Mouse (Mus musculus) WW6 (cell line): ENCODE measurements around the gene Gm29094.
"Not testable (repeated sequence)": the region's sequence is repeated elsewhere in the genome, so short reads cannot be mapped to it uniquely, and the experiment has no call there.

Experiments
- DNase-seq: peaks from one replicate; pipeline ENCODE4 v3.0.0-alpha.2; 2013; ENCODE audit warnings: low read depth, low spot score

Gene Gm29094

DNA sequence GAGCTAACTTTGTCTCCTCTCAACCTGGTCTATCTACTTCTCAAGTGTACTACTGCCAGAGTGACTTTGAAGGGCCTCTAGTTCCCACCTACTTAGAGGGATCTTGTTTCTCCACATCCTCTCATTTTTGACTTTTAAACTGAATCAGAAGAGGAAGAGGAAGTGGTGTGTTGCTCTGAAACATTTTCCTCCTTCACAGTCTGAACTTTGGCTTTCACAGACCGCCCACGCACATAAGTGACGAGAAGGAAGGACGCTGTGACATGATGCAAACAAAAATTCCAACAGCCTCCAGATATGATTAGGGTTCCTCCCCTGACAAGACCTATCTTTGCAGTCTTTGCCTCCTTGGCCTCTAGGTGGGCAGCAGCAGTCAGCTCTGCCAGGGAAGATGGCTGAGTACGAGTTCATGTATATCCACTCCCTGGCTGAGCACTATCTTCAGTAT, at the start of gene Gm29094, which contains the start of gene Bcl2a1b:
TSS of gene Gm29094 (plus strand) at position 411 of the 448 bp plus-strand sequence.
TSS of gene Bcl2a1b (plus strand) at position 241 of the 448 bp plus-strand sequence.
- not testable (repeated sequence) for DNase-seq

DNA sequence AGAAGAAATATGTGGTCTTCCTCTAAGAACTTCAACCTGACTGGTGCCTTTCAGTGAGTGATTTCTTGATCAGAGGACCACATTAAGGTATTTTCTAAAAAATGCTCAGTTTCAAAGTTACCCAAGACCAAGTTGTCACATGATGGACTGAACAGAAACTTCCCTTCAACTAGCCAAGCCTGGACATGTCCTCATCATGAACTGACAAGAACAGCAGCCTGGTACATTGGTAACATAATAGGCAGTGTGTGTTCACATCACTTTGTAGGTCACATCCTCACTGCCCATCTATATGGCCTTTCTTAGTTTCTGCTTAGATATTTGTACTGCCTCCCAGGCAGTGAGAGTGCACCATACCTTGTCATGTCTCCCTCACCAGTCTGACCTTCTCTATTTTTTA, 26.6 kb upstream of the Gm29094 start:
- not testable (repeated sequence) for DNase-seq

DNA sequence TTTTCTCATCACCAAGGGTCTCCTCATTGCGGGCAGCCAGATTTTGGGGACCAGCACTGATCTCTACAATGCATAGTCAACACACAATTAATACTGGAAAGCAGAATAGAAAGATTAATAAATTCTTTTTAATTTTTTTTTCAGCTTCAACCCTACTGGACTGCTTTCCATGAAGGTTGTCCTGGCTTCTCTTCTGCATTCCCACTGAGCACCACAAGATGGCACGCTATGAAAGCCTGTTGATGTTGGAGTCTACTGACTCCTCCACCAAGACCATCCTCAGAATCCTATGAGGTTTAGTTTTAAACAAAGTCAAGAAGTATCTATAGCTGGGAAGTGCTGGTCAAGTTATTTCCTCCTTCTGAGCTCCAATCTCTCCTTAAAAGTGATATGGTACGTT, 20.3 kb upstream of the Gm29094 start:
- not testable (repeated sequence) for DNase-seq

DNA sequence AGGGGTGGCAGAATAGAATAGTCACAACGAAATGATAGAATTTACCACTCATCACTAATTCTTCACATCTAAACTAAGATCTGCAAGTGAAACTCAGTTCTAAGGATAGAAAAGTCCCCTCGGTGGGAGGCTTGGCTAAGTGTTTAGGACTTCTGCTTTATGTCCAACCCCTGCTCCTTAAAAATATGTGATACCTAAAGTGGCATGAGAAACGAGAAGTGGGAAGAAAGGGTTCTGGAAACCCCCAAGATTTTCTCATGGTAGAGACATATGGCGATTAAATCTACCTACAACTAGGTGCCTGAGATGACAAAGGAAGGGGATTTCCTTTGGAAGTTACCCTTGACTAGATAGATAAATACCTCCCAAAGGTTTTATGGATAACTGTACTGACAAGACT, 19.7 kb upstream of the Gm29094 start:
- not testable (repeated sequence) for DNase-seq

DNA sequence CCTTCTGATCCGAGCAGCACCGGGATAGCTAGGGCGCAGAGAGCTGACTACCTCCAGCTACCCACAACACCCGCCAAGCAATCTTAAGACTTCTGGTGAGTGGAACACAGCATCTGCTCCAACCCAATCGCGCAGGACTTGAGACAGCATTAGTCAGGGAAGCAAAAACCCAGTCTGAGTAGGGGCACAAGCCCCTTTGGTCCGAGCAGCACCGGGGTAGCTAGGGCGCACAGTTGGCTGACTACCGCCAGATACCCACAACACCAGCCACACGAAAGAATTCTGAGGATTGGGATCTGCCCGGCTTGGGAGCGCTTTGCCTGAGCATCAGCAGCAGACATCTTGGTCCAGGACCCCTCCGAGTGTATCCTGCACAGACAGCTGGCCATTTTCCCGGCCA, 12.2 kb upstream of the Gm29094 start:
- DNase-seq, result not testable (repeated sequence)

DNA sequence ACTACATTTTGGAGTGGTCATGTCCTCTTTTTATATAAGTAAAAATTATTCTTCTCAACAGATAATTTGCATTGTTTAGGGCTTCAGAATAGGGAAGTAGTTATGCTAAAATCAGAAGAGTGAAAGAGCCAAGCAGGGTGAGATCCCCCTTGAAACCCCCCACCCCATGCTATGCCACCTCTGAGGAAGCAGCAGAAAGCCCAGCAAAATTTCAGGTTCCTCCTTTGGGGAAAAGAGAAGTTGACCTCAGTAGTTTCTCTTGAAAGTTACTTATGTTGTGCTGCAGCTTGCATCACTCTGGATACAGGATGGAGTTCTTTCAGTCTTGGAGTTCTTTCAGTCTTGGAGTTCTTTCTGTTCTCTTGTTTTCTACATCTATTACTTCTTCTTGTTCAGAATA, 3.7 kb upstream of the Gm29094 start:
- not testable (repeated sequence) for DNase-seq

DNA sequence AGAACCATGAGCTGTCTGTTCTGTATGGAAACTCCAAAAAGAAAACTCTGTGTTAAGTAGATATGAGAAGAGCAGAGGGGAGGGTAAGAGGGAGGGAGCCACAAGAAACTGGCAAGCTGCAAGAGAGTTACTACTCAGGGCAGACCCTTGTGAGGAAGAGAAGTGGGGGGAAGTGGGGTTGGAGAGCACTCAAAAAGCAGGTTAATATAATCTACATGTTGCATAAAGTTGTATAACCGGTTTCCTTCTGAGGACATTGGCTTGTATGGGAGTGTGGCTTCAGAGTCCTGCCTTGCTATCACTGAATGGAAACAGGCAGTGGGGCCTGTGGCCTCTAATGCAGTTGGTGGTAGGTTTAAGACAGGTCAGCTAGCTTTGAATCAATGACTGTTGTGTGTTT, 1.7 kb upstream of the Gm29094 start:
- not testable (repeated sequence) for DNase-seq

DNA sequence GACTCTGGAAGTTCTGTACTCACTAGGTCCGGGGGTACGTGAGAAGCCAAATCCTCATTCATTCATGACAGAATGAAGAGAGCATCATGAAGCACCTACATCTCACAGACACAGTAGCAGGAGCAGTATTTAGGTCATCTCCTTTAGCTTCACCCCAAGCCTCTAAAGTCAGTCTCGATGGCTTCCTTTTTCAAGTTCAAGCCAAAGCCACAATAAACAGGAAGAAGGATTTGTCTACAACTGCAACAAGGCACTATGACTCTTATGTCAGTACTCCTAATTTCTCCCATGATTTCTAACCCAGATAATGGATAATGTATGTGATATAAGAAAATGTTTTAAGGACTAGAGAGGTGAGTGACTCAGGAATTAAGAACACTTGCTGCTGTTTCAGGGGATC, 830 bp upstream of the Gm29094 start:
- DNase-seq, result not testable (repeated sequence)

DNA sequence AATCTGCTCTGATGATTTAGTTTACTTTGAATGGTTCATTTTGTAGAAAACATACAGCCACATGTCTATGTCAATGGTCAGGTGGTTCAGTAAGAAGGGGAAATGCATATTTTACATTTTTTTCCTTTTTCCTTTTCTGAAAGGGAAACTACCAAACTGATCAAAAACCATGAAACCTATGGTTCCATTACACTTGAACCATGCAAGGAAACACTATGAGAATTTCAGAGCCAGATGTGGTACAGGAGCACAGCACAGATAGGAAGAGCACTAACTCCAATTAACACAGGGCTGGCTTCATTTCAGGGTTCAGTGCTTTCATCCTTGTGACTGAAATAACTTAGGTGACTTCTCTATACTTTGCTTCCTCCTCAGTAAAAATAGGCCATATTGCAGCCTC, 3.1 kb downstream of the Gm29094 start:
- not testable (repeated sequence) for DNase-seq

DNA sequence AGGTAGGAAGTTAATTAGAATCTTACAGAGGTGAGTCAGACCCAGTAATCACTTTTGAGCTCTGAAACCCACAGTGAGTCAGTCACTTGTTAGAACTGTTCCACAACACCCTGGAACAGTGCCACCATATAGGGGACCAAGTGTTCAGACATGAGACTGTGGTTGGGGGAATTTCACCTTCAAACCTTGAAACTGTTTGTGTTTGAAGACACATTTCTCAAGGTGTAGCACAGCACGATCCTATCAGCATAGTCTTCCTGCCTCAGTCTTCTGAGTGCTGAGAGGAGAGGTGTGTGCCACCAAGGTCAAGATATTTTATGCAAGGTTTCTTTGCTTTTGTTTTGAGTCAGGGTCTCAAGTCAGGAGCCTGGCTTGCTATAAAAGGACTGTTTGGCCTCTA, 9.8 kb downstream of the Gm29094 start:
- not testable (repeated sequence) for DNase-seq

DNA sequence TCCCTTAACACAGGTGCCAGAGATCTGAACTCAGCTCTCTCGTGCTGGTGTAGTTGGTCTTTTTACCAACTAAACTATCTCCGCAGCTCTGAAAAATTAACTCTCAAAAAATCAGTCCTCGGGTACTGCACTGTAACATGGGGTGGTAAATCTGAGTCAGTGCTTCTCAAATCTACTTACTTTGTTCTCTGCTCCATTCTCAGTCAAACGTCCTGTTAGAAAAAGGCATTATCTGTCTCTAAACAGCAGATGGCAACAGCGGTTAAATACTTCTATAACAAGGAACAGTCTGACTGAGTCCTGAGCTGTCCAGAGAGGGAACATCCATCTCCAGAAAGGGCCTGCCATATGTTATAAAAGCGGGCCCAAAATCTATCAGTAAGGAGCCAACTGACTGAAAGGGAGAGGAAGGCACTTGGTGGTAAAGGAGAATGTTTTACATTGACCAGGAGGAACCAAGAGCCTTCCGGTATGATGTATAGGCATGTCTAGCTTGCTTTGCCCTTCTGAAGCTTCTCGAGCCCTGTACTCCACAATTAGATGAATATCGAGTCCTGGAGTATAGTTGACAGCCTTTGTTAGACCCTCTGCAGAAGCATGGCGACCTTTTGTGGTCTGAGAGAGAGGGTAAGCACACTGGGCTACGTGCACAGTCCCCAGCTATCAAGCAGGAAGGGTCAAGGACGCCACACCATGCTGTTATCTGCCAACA, 11.3 kb downstream of the Gm29094 start, which contains the start of gene Mthfs:
TSS of gene Mthfs (plus strand) at position 324 of the 712 bp plus-strand sequence.
- DNase-seq, result not testable (repeated sequence)

DNA sequence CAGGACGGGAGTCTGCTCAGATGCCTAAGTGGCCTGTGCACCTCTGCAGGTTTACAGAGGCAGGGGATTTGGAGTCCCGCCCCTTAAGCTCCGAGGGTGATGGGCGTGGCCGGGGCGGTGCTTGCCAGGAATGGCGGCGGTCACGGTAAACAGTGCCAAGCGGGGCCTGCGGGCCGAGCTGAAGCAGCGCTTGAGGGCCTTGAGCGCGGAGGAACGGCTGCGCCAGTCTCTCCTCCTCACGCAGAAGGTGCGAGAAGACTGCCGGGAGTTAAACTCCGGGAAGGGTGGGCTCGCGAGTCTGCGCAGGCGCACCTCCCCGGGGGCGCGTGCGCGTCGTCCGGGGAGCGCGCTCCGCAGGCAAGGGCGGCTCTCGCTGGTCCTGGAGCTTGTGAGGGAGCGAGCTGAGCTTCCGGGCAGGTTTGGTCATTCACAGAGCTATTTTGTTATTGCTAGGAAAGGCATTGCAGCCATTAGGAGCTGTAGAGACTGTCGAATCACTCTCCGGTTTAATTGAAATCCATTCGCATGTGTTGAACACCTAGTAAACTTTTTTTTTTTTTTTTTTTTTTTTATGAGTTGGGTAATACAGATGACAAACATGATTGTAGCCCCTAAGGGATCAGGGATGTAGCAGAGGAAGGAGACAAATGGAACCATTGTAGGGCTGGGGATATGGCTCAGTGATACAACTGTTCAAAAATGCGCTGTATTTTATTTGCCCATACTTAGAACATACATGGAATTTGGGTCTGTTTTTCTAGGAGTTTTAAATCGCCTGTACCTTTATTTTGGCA, 12.1 kb downstream of the Gm29094 start:
- not testable (repeated sequence) for DNase-seq

DNA sequence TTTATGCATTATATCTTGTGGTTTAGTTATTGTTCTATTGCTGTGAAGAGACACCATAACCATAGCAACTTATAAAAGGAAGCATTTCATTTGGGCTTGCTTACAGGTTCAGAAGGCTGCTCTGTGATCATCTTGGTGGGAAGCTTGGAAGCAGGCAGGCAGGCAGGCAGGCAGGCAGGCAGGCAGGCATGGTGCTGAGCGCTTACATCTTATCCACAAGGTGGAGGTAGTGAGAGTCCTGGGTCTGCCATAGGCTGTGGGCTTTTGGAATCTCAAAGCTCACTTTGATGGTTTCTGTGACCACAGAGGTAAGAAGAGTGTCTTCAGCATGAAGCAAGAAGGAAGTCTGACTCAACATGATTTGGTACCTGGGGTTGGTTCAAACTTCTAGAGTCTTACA, 13.2 kb downstream of the Gm29094 start:
- not testable (repeated sequence) for DNase-seq

DNA sequence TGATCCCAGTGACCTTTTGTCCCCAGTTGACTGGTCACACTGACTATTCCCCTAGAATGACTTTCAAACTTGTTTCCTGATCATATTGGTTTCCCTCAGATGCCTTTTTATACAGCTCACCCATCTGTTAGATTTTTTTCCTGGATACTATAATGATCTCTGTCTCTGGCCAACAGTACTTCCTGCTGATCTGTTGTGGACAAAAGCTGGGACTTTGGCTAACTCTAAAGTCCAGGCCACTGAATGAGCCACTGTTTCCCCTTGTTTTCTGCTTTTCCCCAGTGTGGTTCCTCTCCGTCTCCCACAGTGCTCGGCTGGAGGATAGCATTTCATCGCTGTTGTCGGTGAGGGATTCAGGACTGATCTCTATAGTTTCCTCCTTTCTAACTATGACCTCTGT, 19.0 kb downstream of the Gm29094 start:
- not testable (repeated sequence) for DNase-seq

DNA sequence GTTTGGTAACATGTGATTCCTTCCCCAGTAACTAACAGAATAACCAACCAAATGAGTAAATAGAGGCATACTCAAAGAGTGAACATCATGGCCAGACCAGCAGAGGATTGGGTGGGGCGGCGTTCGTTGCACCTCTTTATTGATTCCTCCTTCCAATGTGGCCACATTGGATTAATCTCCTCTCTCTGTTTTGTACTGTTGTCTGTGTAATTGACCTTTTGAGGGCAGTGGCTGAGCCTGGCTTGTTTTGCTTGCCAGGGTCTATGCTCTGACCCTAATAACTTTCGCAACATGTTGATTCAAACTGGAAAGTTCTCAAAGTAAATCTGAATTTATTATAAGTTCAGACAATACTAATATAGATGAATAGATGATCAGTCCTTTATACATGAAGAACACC, 20.5 kb downstream of the Gm29094 start:
- DNase-seq, result not testable (repeated sequence)

DNA sequence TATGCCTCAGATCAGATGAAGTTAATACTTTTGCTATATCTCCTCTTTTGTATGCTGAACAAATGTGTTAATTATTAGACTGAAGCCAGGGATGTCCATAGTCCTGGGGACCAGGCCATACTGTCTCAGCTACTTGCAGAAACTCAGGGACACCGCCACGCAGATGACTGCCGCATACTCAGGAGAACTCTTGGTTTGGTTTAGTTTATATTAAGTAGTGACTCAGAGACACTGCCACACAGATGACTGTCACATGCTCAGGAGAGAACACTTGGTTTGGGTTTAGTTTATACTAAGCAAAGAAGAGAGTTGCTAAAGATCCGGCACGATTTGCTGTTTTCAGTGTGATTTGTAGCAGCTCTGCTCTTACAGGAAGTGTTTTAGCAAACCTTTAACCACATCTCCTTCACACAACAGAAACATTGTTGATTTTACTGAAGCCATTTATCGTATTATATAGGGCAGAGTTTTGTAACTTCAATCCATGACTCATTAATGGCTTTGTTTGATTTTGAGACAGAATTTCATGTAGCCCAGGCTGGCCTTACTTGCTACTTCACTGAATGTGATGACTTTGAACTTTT, 21.6 kb downstream of the Gm29094 start:
- DNase-seq, result not testable (repeated sequence)

DNA sequence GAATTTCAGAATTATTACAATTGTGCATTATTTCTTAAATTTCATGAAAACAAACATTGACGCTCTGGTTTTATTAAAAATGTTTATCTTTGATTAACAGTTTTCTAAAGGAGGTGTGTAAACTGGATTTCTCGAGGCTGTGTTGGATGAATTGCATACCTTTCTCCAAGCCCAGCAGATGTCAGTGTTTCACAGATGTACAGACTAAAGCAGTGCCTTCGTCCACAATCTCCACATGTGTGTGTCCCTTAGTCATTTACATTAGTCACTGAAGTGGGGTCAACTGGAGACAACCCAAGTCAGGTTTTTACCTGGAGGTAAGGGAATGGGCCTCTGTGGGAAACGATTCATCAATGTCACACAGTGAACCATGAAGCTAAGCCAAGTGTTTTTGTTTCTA, 26.9 kb downstream of the Gm29094 start:
- DNase-seq, result no peak

DNA sequence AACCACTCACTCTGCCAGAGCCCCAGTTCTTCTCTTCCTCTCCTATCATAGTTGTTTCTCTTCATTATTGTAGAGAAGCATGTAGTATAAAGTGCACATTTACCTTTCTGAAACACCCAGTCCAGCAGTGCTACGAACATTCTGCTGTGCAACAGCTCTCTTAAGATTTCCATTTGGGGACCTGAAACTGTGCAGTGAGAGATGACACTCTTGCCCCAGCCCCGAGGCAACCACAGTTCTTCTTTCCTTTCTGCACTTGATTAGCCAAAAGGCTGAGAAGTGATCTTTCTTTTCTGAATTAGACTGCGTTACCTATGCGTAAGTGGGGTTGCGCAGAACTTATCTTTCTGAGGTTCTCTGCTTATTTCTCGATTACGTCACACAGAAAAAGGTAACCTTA, 28.9 kb downstream of the Gm29094 start:
- DNase-seq, result no peak

DNA sequence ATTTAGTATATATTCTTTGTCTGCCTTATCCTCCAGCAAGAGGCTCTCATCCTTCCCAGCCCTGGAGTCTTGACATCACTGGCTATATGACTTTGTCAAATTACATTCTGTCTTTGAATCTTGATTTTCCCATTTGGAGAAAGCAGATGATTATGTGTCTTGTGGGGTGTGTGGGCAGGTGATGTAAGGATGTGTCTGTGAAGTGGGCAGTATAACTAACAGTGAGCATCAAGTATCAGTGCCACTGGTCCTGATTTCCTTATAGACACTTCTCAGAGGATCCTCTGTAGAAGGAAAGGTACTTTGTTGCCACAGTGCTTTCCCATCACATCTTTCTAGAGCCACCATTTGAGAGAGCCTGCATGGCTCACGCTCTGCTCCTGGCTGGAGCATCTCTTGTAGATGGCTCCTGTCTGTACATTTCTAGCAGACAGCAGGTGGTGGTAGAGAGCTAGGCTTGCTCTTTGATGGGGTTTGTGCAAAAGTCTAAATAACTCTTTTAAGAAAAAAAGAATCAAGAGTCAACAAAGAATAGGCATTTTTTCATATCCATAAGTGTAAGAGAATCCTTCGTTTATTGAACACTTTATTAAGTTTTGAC, 31.8 kb downstream of the Gm29094 start:
- not testable (repeated sequence) for DNase-seq

DNA sequence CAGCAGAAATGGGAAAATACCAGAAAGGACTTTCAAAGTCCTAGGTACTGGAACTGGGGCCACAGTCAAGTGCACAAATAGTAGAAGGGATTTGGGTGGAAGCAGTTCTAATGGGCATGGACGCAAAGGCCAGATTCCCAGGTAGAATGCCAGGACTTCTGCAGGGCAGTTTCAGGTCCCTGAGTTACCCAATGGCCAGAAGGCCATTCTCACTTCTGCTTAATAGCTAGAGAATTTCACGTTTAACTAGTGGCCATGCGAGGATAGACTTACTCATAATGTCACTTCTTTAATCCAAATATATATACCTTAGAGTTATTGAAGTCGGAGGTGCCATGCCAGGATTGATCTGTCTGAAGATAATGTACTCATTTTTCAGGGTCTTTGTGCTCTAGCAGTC, 38.0 kb downstream of the Gm29094 start:
- DNase-seq, result not testable (repeated sequence)

DNA sequence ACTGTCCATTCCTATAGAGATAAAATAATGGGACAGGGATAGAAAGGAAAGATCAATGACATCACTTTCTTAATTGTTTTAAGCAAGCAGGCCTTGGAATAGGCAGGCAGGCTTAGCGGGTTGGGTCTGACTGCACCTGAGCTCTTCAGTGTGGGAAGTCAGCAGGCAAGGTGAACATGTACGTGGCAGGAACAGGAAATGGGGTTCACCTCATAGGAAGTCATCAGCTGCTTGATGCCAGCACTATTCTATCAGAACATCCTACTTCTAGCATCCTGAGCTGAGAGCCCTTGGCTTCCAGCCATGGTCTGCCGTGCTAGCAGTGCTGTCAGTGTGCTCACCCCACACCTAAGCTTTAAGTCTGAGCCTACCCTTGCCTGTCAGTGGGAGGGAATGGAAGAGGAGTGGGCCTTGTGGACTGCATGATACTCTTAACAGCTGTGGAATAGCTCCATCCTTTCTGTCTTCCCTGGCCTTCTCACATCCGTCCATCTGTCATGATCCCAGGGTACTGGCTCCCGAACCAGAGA, 39.9 kb downstream of the Gm29094 start:
- not testable (repeated sequence) for DNase-seq
